Mouse (Mus musculus) myocyte (in vitro differentiated cells): ENCODE results near the gene Dnmt1. TPM values are rescaled to one million over a fixed set of nuclear protein-coding genes. Genes with fewer than 3 reads are reported as not detected.
A peak's percentile ranks its signal among the peaks of the same experiment; 100 is the strongest.

Experiments
- H3K27me3 ChIP-seq: one replicate; pipeline ENCODE4 v1.6.1; 2011; ENCODE audit not compliant: control insufficient read depth, insufficient read depth, insufficient read length
- H3K36me3 ChIP-seq: one replicate; pipeline ENCODE4 v1.6.1; 2011; ENCODE audit not compliant: control insufficient read depth, insufficient read depth
- H3K4me2 ChIP-seq: one replicate; pipeline ENCODE4 v1.6.1; 2011; ENCODE audit warnings: low read depth, control low read depth
- H3K4me3 ChIP-seq: one replicate; pipeline ENCODE4 v1.5.1; 2011; ENCODE audit warnings: mild to moderate bottlenecking, control low read depth, moderate library complexity
- H3K79me2 ChIP-seq: one replicate; pipeline ENCODE4 v1.6.1; 2011; ENCODE audit not compliant: control insufficient read depth, insufficient read depth
- H3ac ChIP-seq: one replicate; pipeline ENCODE4 v1.6.1; 2011; ENCODE audit not compliant: control insufficient read depth, insufficient read length
- CEBPB ChIP-seq: IDR thresholded peaks from 2 replicates; pipeline ENCODE4 v1.6.1; 2011; ENCODE audit warnings: mild to moderate bottlenecking, moderate library complexity; ENCODE audit not compliant: poor library complexity, insufficient read depth, severe bottlenecking
- E2F4 ChIP-seq: IDR thresholded peaks from one replicate; pipeline ENCODE4 v1.6.1; 2011; ENCODE audit warnings: mild to moderate bottlenecking, control low read depth, moderate library complexity; ENCODE audit not compliant: insufficient read depth
- MAX ChIP-seq: IDR thresholded peaks from one replicate; pipeline ENCODE4 v1.6.1; 2011; ENCODE audit warnings: low read depth, mild to moderate bottlenecking, control low read depth
- MYOD1 ChIP-seq, 3 experiments: IDR thresholded peaks; one replicate each; pipeline ENCODE4 v1.6.1; 2011; ENCODE audit warnings: control low read depth in 2 of 3, low read depth in 2 of 3, mild to moderate bottlenecking in 2 of 3, moderate library complexity in 1 of 3; ENCODE audit not compliant: insufficient read length in 2 of 3, control insufficient read depth in 1 of 3
- MYOG ChIP-seq, 3 experiments: IDR thresholded peaks; one replicate each; pipeline ENCODE4 v1.6.1; 2011; ENCODE audit warnings: control low read depth in 2 of 3, low read depth in 2 of 3, mild to moderate bottlenecking in 2 of 3; ENCODE audit not compliant: insufficient read length in 2 of 3, control insufficient read depth in 1 of 3, insufficient read depth in 1 of 3
- POLR2A ChIP-seq: IDR thresholded peaks from one replicate; pipeline ENCODE4 v1.6.1; 2011; ENCODE audit warnings: low read depth, mild to moderate bottlenecking, control low read depth, moderate library complexity; ENCODE audit not compliant: insufficient read length
- POLR2AphosphoS2 ChIP-seq: IDR thresholded peaks from one replicate; pipeline ENCODE4 v1.6.1; 2011; ENCODE audit warnings: low read depth, control low read depth; ENCODE audit not compliant: insufficient read length
- REST ChIP-seq: IDR thresholded peaks from one replicate; pipeline ENCODE4 v1.6.1; 2011; ENCODE audit warnings: mild to moderate bottlenecking, control low read depth, moderate library complexity; ENCODE audit not compliant: insufficient read depth, insufficient read length
- SRF ChIP-seq: IDR thresholded peaks from one replicate; pipeline ENCODE4 v1.6.1; 2011; ENCODE audit warnings: low read depth; ENCODE audit not compliant: control insufficient read depth, insufficient read length
- TCF12 ChIP-seq: IDR thresholded peaks from one replicate; pipeline ENCODE4 v1.6.1; 2011; ENCODE audit warnings: mild to moderate bottlenecking, control low read depth; ENCODE audit not compliant: poor library complexity, insufficient read depth, severe bottlenecking
- TCF3 ChIP-seq: IDR thresholded peaks from one replicate; pipeline ENCODE4 v1.6.1; 2011; ENCODE audit warnings: low read depth, control low read depth; ENCODE audit not compliant: insufficient read length
- USF1 ChIP-seq: IDR thresholded peaks from one replicate; pipeline ENCODE4 v1.6.1; 2011; ENCODE audit warnings: low read depth, mild to moderate bottlenecking, control low read depth, moderate library complexity
- polyA plus RNA-seq: library from polyadenylated mRNA; unstranded; fragments of >200 nt; fragmentation: generic; extraction: Trizol; gene quantifications from one replicate; pipeline ENCODE4 v1.2.1, GENCODE M21; 2012; ENCODE audit warnings: missing spikeins

Gene Dnmt1
- polyA plus RNA-seq, 1 experiment: 22.1 TPM

GRCm38 (mm10) chr9:20973682-20974075 is 14.0 kb upstream of the Dnmt1 start:
- Histone ChIP-seq H3ac (no peak overlapping the region), H3K27me3 (no peaks in the 10 kb centered on the region), H3K4me3 (no peak overlapping the region), H3K4me2 (peak overlapping the region; percentile 94), H3K79me2 (peaks cover 38% of the 10 kb centered on the region), H3K36me3 (no peaks in the 10 kb centered on the region)
- no peak for TF ChIP-seq MAX
- TF ChIP-seq TCF3: no peak
- TF ChIP-seq CEBPB: no peak
- TF ChIP-seq E2F4: no peak
- no peak for TF ChIP-seq MYOG (IDR thresholded peaks at IDR 0.05; ENCODE audit: control insufficient read depth in 1 of 3, insufficient read depth in 1 of 3, insufficient read length in 2 of 3, low read depth in 2 of 3)

- no peak overlapping the region for H3ac ChIP-seq
- peak overlapping the region; percentile 94 for H3K4me2 ChIP-seq
- no peaks in the 10 kb centered on the region for H3K27me3 ChIP-seq
- peak overlapping the region; percentile 15 for H3K4me3 ChIP-seq
- no peaks in the 10 kb centered on the region for H3K36me3 ChIP-seq
- H3K79me2 ChIP-seq: peaks cover 38% of the 10 kb centered on the region
- peak; percentile 14 for TF ChIP-seq POLR2A
- no peak for TF ChIP-seq POLR2AphosphoS2
Observed at GRCm38 (mm10) chr9:20973001-20973681, 13.5 kb upstream of the Dnmt1 start.

GRCm38 (mm10) chr9:20972141-20972992 is 12.7 kb upstream of the Dnmt1 start:
- TF ChIP-seq TCF12: no peak
- no peak for TF ChIP-seq E2F4
- TF ChIP-seq CEBPB: no peak
- TF ChIP-seq USF1: no peak
- peak in 1 of 3 experiments; percentile 21 for TF ChIP-seq MYOG (IDR thresholded peaks at IDR 0.05; ENCODE audit: control insufficient read depth in 1 of 3, insufficient read depth in 1 of 3, insufficient read length in 2 of 3, low read depth in 2 of 3)
- TF ChIP-seq MAX: peak; percentile 15
- peak; percentile 81 for TF ChIP-seq POLR2A
- no peak for TF ChIP-seq TCF3
- no peak for TF ChIP-seq SRF
- peak; percentile 59 for TF ChIP-seq POLR2AphosphoS2
- TF ChIP-seq REST: no peak
- peak in 1 of 3 experiments; percentile 28 for TF ChIP-seq MYOD1 (IDR thresholded peaks at IDR 0.05; ENCODE audit: control insufficient read depth in 1 of 3, insufficient read length in 2 of 3, low read depth in 2 of 3)

GRCm38 (mm10) chr9:20971751-20972140 is 12.1 kb upstream of the Dnmt1 start:
- H3K4me2 ChIP-seq: peak overlapping the region; percentile 94
- peaks cover 38% of the 10 kb centered on the region for H3K79me2 ChIP-seq
- TF ChIP-seq USF1 (no peak), TCF12 (no peak), POLR2AphosphoS2 (no peak), MAX (no peak), CEBPB (no peak), MYOD1 (IDR thresholded peaks at IDR 0.05; ENCODE audit: control insufficient read depth in 1 of 3, insufficient read length in 2 of 3, low read depth in 2 of 3) (no peak), TCF3 (no peak), POLR2A (no peak), MYOG (IDR thresholded peaks at IDR 0.05; ENCODE audit: control insufficient read depth in 1 of 3, insufficient read depth in 1 of 3, insufficient read length in 2 of 3, low read depth in 2 of 3) (no peak), SRF (no peak), E2F4 (no peak), REST (no peak)
- no peaks in the 10 kb centered on the region for H3K36me3 ChIP-seq
- H3K27me3 ChIP-seq: no peaks in the 10 kb centered on the region
- no peak overlapping the region for H3ac ChIP-seq
- H3K4me3 ChIP-seq: peak overlapping the region; percentile 15

More at GRCm38 (mm10) chr9:20972141-20972992, 12.7 kb upstream of the Dnmt1 start:
- H3K4me2 ChIP-seq: peak overlapping the region; percentile 94
- no peak overlapping the region for H3ac ChIP-seq
- peaks cover 38% of the 10 kb centered on the region for H3K79me2 ChIP-seq
- H3K27me3 ChIP-seq: no peaks in the 10 kb centered on the region
- peak overlapping the region; percentile 15 for H3K4me3 ChIP-seq
- no peaks in the 10 kb centered on the region for H3K36me3 ChIP-seq

- Histone ChIP-seq H3K4me3 (no peak overlapping the region), H3ac (no peak overlapping the region), H3K27me3 (no peaks in the 10 kb centered on the region), H3K36me3 (no peaks in the 10 kb centered on the region), H3K79me2 (peaks cover 13% of the 10 kb centered on the region), H3K4me2 (no peak overlapping the region)
- TF ChIP-seq E2F4 (no peak), TCF12 (no peak), MAX (no peak), USF1 (no peak), TCF3 (no peak), MYOD1 (IDR thresholded peaks at IDR 0.05; ENCODE audit: control insufficient read depth in 1 of 3, insufficient read length in 2 of 3, low read depth in 2 of 3) (no peak), POLR2AphosphoS2 (no peak), POLR2A (no peak), REST (no peak), CEBPB (no peak), MYOG (IDR thresholded peaks at IDR 0.05; ENCODE audit: control insufficient read depth in 1 of 3, insufficient read depth in 1 of 3, insufficient read length in 2 of 3, low read depth in 2 of 3) (no peak)
Observed at GRCm38 (mm10) chr9:20966747-20967146, 7.1 kb upstream of the Dnmt1 start.
